Mouse (Mus musculus) G1E (cell line): ENCODE measurements around the gene Dus2. TPM values are rescaled to one million over a fixed set of nuclear protein-coding genes. Genes with fewer than 3 reads are reported as not detected.
"Not testable (repeated sequence)": the region's sequence is repeated elsewhere in the genome, so short reads cannot be mapped to it uniquely, and the experiment has no call there.

Experiments used
- ATAC-seq: 2 replicates; pipeline ENCODE4 v1.8.0; 2016; ENCODE audit warnings: mild to moderate bottlenecking; ENCODE audit not compliant: insufficient number of reproducible peaks, poor library complexity, low FRiP score, severe bottlenecking; ENCODE audit errors: extremely low read depth
- DNase-seq: peaks from one replicate; pipeline ENCODE4 v3.0.0; 2012; ENCODE audit warnings: low spot score
- H3K27me3 ChIP-seq: 2 replicates; pipeline ENCODE4 v1.6.1; 2012; ENCODE audit warnings: mild to moderate bottlenecking, low read length, inconsistent platforms; ENCODE audit not compliant: insufficient read depth
- H3K36me3 ChIP-seq: replicated peaks from 2 replicates; pipeline ENCODE3; 2012; ENCODE audit warnings: mild to moderate bottlenecking, inconsistent platforms
- H3K4me1 ChIP-seq: 2 replicates; pipeline ENCODE4 v1.6.1; 2012; ENCODE audit warnings: low read depth, low read length, inconsistent platforms, mixed read lengths; ENCODE audit not compliant: insufficient read depth
- H3K4me3 ChIP-seq: 2 replicates; pipeline ENCODE4 v1.5.1; 2012; ENCODE audit warnings: low read depth, mild to moderate bottlenecking, inconsistent platforms, low read length, moderate library complexity, mixed read lengths
- H3K9me3 ChIP-seq: replicated peaks from 2 replicates; pipeline ENCODE4 v1.6.1; 2012; ENCODE audit warnings: inconsistent platforms
- CTCF ChIP-seq: IDR thresholded peaks from 2 replicates; pipeline ENCODE4 v1.5.1; 2012; ENCODE audit warnings: low read depth, low read length, inconsistent platforms, mixed read lengths
- GATA1 ChIP-seq: IDR thresholded peaks from 2 replicates; pipeline ENCODE4 v1.6.1; 2012; ENCODE audit warnings: borderline replicate concordance, low read length, inconsistent platforms, mixed read lengths
- GATA2 ChIP-seq: IDR thresholded peaks from 2 replicates; pipeline ENCODE4 v1.6.1; 2012; ENCODE audit warnings: low read depth, low read length, inconsistent platforms, borderline replicate concordance
- POLR2AphosphoS5 ChIP-seq: IDR thresholded peaks from 2 replicates; pipeline ENCODE4 v1.6.1; 2012; ENCODE audit warnings: low read depth, low read length, inconsistent platforms; ENCODE audit not compliant: insufficient replicate concordance
- TAL1 ChIP-seq: conservative IDR thresholded peaks from 2 replicates; pipeline ENCODE4 v1.6.1; 2012; ENCODE audit warnings: low read depth, low read length, inconsistent platforms, mixed read lengths
- polyA plus RNA-seq: library from polyadenylated mRNA; stranded (reverse); fragments of >175 nt; gene quantifications from 2 replicates; pipeline ENCODE4 v1.2.3, GENCODE M21; 2012
- total RNA-seq, 2 experiments: library from RNA; stranded (forward) in 1 of 2; stranded (reverse) in 1 of 2; fragments of 200-1000 nt in 1 of 2; fragments of >200 nt in 1 of 2; fragmentation: Nextera tagmentation in 1 of 2; gene quantifications; 2 replicates each; pipeline ENCODE4 v1.2.3; 2014 to 2017

The Dus2 gene
- total and polyA plus RNA-seq, 3 experiments = 3.9 to 21.7 (median 14.2) TPM

DNA sequence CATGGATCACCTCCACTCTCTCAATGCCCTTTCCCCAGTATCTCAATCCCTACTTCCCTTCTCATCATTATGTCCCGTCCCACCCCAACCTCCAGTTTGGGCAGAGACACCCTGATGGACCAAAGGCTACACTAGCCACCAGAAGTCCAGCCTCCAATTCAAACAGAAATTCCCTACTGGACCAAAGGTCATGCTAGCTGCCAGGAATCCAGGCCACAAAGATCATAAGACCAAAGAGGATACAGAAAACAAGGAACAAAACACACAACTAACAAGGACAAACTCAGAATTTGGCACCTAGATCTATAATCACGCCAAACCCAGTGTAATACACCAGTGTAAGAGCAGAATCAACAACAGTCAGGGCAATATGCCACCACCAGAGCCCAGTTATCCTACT is 7.8 kb downstream of the Dus2 start:
- peaks cover 31% of the 10 kb centered on the region for H3K27me3 ChIP-seq
- TF ChIP-seq CTCF = no peak
- TF ChIP-seq GATA2 = no peak
- TF ChIP-seq TAL1 = no peak
- no peak for TF ChIP-seq GATA1
- TF ChIP-seq POLR2AphosphoS5 = no peak
- ATAC-seq (no peak), DNase-seq (no peak)
- H3K36me3 ChIP-seq = no peaks in the 10 kb centered on the region
- no peak overlapping the region for H3K4me3 ChIP-seq
- H3K9me3 ChIP-seq = no peaks in the 10 kb centered on the region
- peaks cover 7% of the 10 kb centered on the region for H3K4me1 ChIP-seq

DNA sequence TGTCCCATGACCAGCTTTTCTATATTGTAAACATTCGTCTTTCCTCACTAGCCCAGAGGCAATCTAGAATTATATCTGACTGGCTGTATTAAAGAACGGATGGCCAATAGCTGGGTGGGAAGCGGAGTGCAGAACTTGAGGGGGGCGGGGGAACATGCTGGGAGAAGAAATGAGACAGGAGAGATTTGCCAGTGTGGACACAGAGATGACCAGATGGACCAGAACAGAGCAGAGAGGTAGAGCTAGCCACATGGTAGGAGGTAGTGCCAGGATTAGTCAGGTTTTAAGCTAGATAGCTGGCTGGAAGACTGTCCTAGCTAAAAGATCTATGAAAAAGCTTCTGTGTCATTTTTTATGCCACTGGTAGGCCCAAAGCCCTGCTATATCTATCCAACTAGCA is 10.8 kb downstream of the Dus2 start:
- Histone ChIP-seq H3K9me3 (no peaks in the 10 kb centered on the region), H3K4me3 (no peak overlapping the region), H3K36me3 (no peaks in the 10 kb centered on the region), H3K4me1 (peaks cover 7% of the 10 kb centered on the region; the same call in 1 of the 2 replicates), H3K27me3 (peaks cover 18% of the 10 kb centered on the region)
- ATAC-seq (no peak), DNase-seq (no peak)
- no peak for TF ChIP-seq POLR2AphosphoS5

- no peak overlapping the region for H3K4me3 ChIP-seq
- peaks cover 5% of the 10 kb centered on the region; the same call in 1 of the 2 replicates for H3K27me3 ChIP-seq
- no peaks in the 10 kb centered on the region for H3K9me3 ChIP-seq
- ATAC-seq (no peak), DNase-seq (no peak)
- TF ChIP-seq GATA2 (no peak), TAL1 (no peak), POLR2AphosphoS5 (no peak), GATA1 (no peak), CTCF (no peak)
- H3K4me1 ChIP-seq = peaks cover 16% of the 10 kb centered on the region
- H3K36me3 ChIP-seq = peaks cover 13% of the 10 kb centered on the region
These were observed 13.5 kb downstream of the Dus2 start for GRCm38 (mm10) chr8:106004538-106005207.

- peaks cover 5% of the 10 kb centered on the region; the same call in 1 of the 2 replicates for H3K27me3 ChIP-seq
- H3K36me3 ChIP-seq = peaks cover 20% of the 10 kb centered on the region
- TF ChIP-seq GATA1 (no peak), TAL1 (no peak), POLR2AphosphoS5 (no peak), CTCF (no peak), GATA2 (no peak)
- ATAC-seq (no peak), DNase-seq (no peak)
- H3K4me3 ChIP-seq = no peak within 1 kb of the TSS
- H3K4me1 ChIP-seq = peaks cover 28% of the 10 kb centered on the region
- H3K9me3 ChIP-seq = no peaks in the 10 kb centered on the region
These were observed 14.7 kb downstream of the Dus2 start, which contains the start of gene Dpep2nb for GRCm38 (mm10) chr8:106005875-106006274. Dpep2nb (minus strand) TSS chr8:106005975.

DNA sequence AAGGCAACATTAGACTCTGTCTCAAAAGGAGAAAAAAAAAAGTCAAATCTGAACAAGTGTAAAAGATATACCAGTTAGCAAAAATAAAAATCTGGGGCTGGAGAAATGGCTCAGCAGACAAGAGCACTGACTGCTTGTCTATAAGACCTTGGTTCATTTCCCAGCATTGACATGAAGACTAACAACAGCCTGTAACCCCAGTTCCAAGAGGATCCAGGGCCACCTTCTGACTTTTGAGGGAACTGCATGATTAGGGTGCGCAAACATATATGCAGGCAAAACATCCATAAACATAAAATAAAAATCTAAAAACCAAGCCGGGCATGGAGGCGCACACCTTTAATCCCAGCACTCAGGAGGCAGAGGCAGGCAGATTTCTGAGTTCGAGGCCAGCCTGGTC is 15.3 kb downstream of the Dus2 start:
- Histone ChIP-seq H3K36me3 (peaks cover 20% of the 10 kb centered on the region), H3K27me3 (peaks cover 5% of the 10 kb centered on the region; the same call in 1 of the 2 replicates)
- ATAC-seq = no peak

DNA sequence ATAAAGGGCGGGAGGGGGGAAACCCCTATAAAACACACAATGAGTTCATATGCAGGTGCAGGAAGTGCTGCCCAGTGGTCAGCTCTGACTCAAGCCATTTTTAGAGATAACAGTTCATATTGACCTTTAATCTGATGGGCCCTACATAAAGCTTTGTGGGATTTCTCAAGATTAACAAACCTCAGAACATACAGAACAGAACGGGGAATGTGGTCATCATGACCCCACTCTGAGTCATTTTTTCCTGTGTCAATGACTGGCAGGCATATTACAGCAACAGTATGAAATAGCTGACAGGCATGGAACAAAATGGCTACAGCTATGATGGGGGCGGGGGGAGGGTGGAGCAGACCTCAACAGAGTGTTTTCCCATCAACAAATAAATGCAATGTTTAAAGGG is 16.0 kb downstream of the Dus2 start:
- H3K4me1 ChIP-seq = peaks cover 34% of the 10 kb centered on the region
- peaks cover under 1% of the 10 kb centered on the region; the same call in 1 of the 2 replicates for H3K27me3 ChIP-seq
- TF ChIP-seq POLR2AphosphoS5 (no peak), GATA2 (no peak), TAL1 (no peak), CTCF (no peak), GATA1 (no peak)
- DNase-seq = no peak
- ATAC-seq = no peak
- no peak overlapping the region for H3K4me3 ChIP-seq
- H3K36me3 ChIP-seq = peaks cover 20% of the 10 kb centered on the region
- no peaks in the 10 kb centered on the region for H3K9me3 ChIP-seq

More for the DNA sequence above, 15.3 kb downstream of the Dus2 start:
- TF ChIP-seq GATA1 (no peak), TAL1 (no peak), GATA2 (no peak), CTCF (no peak), POLR2AphosphoS5 (no peak)
- peaks cover 30% of the 10 kb centered on the region for H3K4me1 ChIP-seq
- H3K4me3 ChIP-seq = no peak overlapping the region
- no peak for DNase-seq
- H3K9me3 ChIP-seq = no peaks in the 10 kb centered on the region

DNA sequence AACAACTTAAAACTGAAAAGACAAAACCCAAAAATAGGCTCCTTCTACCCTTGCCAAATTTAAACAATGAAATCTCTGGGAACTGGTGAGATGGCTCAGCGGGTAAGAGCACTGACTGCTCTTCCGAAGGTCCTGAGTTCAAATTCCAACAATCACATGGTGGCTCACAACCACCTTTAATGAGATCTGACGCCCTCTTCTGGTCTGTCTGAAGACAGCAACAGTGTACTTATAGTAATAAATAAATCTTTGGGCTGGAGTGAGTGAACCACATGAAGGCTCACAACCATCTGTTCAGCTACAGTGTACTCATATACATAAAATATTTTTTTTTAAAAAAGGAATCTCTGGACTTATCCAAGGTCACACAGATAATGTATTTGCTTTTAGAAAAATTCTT is 16.8 kb downstream of the Dus2 start:
- not testable (repeated sequence) for H3K9me3 ChIP-seq, ATAC-seq, H3K27me3 ChIP-seq, H3K4me3 ChIP-seq, DNase-seq
- Histone ChIP-seq H3K36me3 (peaks cover 20% of the 10 kb centered on the region), H3K4me1 (peaks cover 34% of the 10 kb centered on the region)
